Mouse (Mus musculus) mouse embryonic stem cell (cell line): Measurements from ENCODE around the gene Ovch2.
"Not testable (repeated sequence)": the region's sequence is repeated elsewhere in the genome, so short reads cannot be mapped to it uniquely, and the experiment has no call there.

Source experiments
- in situ Hi-C, 2 experiments: fragments of 300-500 bp; cut with MboI; formaldehyde crosslinking; loops; 1 replicate in 1 of 2; 3 replicates in 1 of 2; pipeline ENCODE4 v1.14.3; 2019 to 2020; ENCODE audit warnings: low sequenced_read_pairs in 2 of 2, low pct_unique_long_range_greater_than_20kb in 1 of 2, mixed read lengths in 1 of 2; ENCODE audit not compliant: unreplicated experiment in 1 of 2

Gene Ovch2

GRCm38 (mm10) chr7:107801108-107801507 is at the start of gene Ovch2:
Gene Ovch2 (minus strand): TSS chr7:107801208.
- in situ Hi-C loops, result no loop called here

GRCm38 (mm10) chr7:107847390-107847789 is 46.4 kb upstream of the Ovch2 start, which contains the start of gene Olfr470:
Gene Olfr470 (minus strand): TSS chr7:107847490.
- in situ Hi-C loops, result not testable (repeated sequence)

- in situ Hi-C loops, result no loop called here
These were observed 40.7 kb upstream of the Ovch2 start for GRCm38 (mm10) chr7:107841719-107842118.

GRCm38 (mm10) chr7:107825441-107825840 is 24.4 kb upstream of the Ovch2 start, which contains the start of gene Olfr469:
Gene Olfr469 (minus strand): TSS chr7:107825541.
- in situ Hi-C loops, result not testable (repeated sequence)

GRCm38 (mm10) chr7:107823867-107824266 is 22.9 kb upstream of the Ovch2 start:
- in situ Hi-C loops, result not testable (repeated sequence)

- in situ Hi-C loops, result no loop called here
These were observed 18.4 kb upstream of the Ovch2 start for GRCm38 (mm10) chr7:107819442-107819841.

GRCm38 (mm10) chr7:107811963-107812362 is 11.0 kb upstream of the Ovch2 start, which contains the start of gene Olfr467:
Gene Olfr467 (plus strand): TSS chr7:107812263.
- in situ Hi-C loops, result no loop called here

GRCm38 (mm10) chr7:107802138-107802537 is 1.1 kb upstream of the Ovch2 start:
- in situ Hi-C loops, result no loop called here

- in situ Hi-C loops, result no loop called here
These were observed 4.5 kb downstream of the Ovch2 start for GRCm38 (mm10) chr7:107796500-107796899.

- in situ Hi-C loops, result loop anchor here in 1 of 2 experiments (5.0 kb wide), 1 partner anchor 36 kb away; no protein-coding TSS in a partner anchor
These were observed 12.9 kb downstream of the Ovch2 start for GRCm38 (mm10) chr7:107787977-107788620.

- in situ Hi-C loops, result no loop called here
These were observed 21.4 kb downstream of the Ovch2 start for GRCm38 (mm10) chr7:107779611-107780010.

GRCm38 (mm10) chr7:107778216-107778615 is 22.8 kb downstream of the Ovch2 start:
- in situ Hi-C loops, result no loop called here

GRCm38 (mm10) chr7:107770812-107771211 is 30.2 kb downstream of the Ovch2 start:
- in situ Hi-C loops, result no loop called here

GRCm38 (mm10) chr7:107757308-107758151 is 43.5 kb downstream of the Ovch2 start, which contains the start of gene Cyb5r2:
Gene Cyb5r2 (minus strand): TSS chr7:107758032.
- in situ Hi-C loops, result no loop called here

GRCm38 (mm10) chr7:107756748-107757147 is 44.3 kb downstream of the Ovch2 start:
- in situ Hi-C loops, result no loop called here

GRCm38 (mm10) chr7:107755905-107756304 is 45.1 kb downstream of the Ovch2 start:
- in situ Hi-C loops, result no loop called here

- in situ Hi-C loops, result loop anchor here in 1 of 2 experiments (5.0 kb wide), 1 partner anchor 35 kb away; no protein-coding TSS in a partner anchor
These were observed 48.9 kb downstream of the Ovch2 start for GRCm38 (mm10) chr7:107752031-107752520.

GRCm38 (mm10) chr7:107749721-107750120 is 51.3 kb downstream of the Ovch2 start:
- in situ Hi-C loops, result loop anchor here in 1 of 2 experiments (5.0 to 25.0 kb wide), 2 partner anchors 38 to 537 kb away; partner anchors contain the start of gene Rbmxl2

GRCm38 (mm10) chr7:107749270-107749669 is 51.7 kb downstream of the Ovch2 start:
- in situ Hi-C loops, result loop anchor here in 1 of 2 experiments (25.0 kb wide), 1 partner anchor 537 kb away; the partner anchor contains the start of gene Rbmxl2
